Mouse (Mus musculus) embryonic facial prominence, embryonic 15.5 days (tissue): ENCODE measurements around the gene Supt5. TPM values are rescaled to one million over a fixed set of nuclear protein-coding genes. Genes with fewer than 3 reads are reported as not detected.
A peak's percentile ranks its signal among the peaks of the same experiment; 100 is the strongest.

Source experiments
- ATAC-seq: fragments of 200-750 bp; cut with Nextera tagmentation; 2 replicates; pipeline ENCODE4 v1.8.0; 2017; ENCODE audit warnings: low read depth, moderate TSS enrichment; ENCODE audit not compliant: insufficient number of reproducible peaks, low FRiP score, low TSS enrichment
- H3K27ac ChIP-seq: fragments of 300-500 bp; sonication (generic); replicated peaks from 2 replicates; pipeline ENCODE4 v1.5.1; 2015; ENCODE audit warnings: mild to moderate bottlenecking, inconsistent platforms
- H3K27me3 ChIP-seq: fragments of 300-500 bp; sonication (generic); 2 replicates; pipeline ENCODE4 v1.6.1; 2015; ENCODE audit warnings: inconsistent platforms
- H3K36me3 ChIP-seq: fragments of 300-500 bp; sonication (generic); 2 replicates; pipeline ENCODE4 v1.6.1; 2015; ENCODE audit warnings: mild to moderate bottlenecking, inconsistent platforms
- H3K4me1 ChIP-seq: fragments of 300-500 bp; sonication (generic); 2 replicates; pipeline ENCODE4 v1.6.1; 2015; ENCODE audit warnings: inconsistent platforms
- H3K4me2 ChIP-seq: fragments of 300-500 bp; sonication (generic); replicated peaks from 2 replicates; pipeline ENCODE4 v1.6.1; 2015; ENCODE audit warnings: mild to moderate bottlenecking, inconsistent platforms
- H3K4me3 ChIP-seq: fragments of 300-500 bp; sonication (generic); replicated peaks from 2 replicates; pipeline ENCODE4 v1.5.1; 2015; ENCODE audit warnings: mild to moderate bottlenecking, inconsistent platforms
- H3K9ac ChIP-seq: fragments of 300-500 bp; sonication (generic); 2 replicates; pipeline ENCODE4 v1.6.1; 2015; ENCODE audit warnings: inconsistent platforms
- H3K9me3 ChIP-seq: fragments of 300-500 bp; sonication (generic); replicated peaks from 2 replicates; pipeline ENCODE4 v1.6.1; 2016; ENCODE audit warnings: inconsistent platforms
- WGBS: fragments of 180-500 bp; shearing (Covaris S2); methylation state at CpG from one replicate; pipeline ENCODE4 v1.1.7; 2015; 5-methylcytosine and 5-hydroxymethylcytosine counted together
- polyA plus RNA-seq: library from polyadenylated mRNA; unstranded; fragments of >200 nt; fragmentation: Nextera tagmentation; extraction: Ambion mirVana; gene quantifications from 2 replicates; pipeline ENCODE4 v1.2.1, GENCODE M21; 2015

Gene Supt5
- polyA plus RNA-seq, 1 experiment from 2014 or later: 98.8 TPM

DNA sequence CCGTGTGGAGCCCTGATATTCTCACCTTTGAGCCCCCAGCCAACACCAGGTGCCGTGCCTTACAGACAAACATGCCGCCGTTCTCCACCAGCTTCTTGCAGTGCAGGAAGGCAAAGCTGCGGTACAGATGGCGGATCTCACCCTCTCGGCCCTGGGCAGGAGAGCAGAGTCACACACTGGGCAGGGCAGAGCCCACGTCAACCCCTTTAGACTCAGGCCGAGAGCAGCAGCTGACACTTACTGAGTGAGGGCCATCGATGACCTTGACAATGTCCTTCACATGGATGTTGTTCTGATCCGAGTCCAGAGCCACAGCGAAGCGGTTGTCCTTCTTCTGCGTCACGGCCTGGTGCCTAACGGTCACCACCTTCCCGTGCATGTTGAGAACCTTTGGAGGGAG lies 19.8 kb downstream of the Supt5 start:
- no peak overlapping the region for H3K27ac ChIP-seq
- H3K9me3 ChIP-seq: no peaks in the 10 kb centered on the region
- 91% methylated on average over 17 of the region's 17 CpGs for WGBS
- H3K36me3 ChIP-seq: peaks cover 98% of the 10 kb centered on the region
- no peak overlapping the region for H3K9ac ChIP-seq
- H3K4me1 ChIP-seq: no peaks in the 10 kb centered on the region
- no peak for ATAC-seq
- H3K27me3 ChIP-seq: no peaks in the 10 kb centered on the region
- H3K4me3 ChIP-seq: no peak overlapping the region
- H3K4me2 ChIP-seq: no peak overlapping the region

DNA sequence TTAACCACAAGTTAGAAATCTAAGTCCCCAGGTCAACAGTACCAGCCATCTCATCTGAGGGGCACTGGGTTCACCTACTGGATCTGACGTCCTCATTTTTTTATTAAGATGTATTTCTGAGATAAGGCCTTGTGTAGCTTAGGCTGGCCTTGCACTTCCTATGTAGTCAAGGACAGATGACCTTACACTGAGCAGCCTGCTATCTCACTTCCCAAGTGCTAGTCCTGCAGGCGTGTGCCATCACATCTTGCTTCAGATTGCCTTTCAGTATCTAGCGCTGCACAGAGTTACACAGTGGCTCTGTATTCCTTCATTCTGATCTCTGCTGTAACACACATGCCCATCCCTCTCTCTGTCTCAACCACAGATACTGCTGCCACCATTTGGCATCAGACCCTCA lies 20.5 kb downstream of the Supt5 start:
- Histone ChIP-seq H3K9me3 (no peaks in the 10 kb centered on the region), H3K4me2 (no peak overlapping the region), H3K9ac (no peak overlapping the region), H3K4me1 (no peaks in the 10 kb centered on the region), H3K27ac (no peak overlapping the region), H3K4me3 (no peak overlapping the region), H3K27me3 (no peaks in the 10 kb centered on the region), H3K36me3 (peaks cover 92% of the 10 kb centered on the region)
- ATAC-seq: no peak
- WGBS: 84% methylated on average over 3 of the region's 3 CpGs

DNA sequence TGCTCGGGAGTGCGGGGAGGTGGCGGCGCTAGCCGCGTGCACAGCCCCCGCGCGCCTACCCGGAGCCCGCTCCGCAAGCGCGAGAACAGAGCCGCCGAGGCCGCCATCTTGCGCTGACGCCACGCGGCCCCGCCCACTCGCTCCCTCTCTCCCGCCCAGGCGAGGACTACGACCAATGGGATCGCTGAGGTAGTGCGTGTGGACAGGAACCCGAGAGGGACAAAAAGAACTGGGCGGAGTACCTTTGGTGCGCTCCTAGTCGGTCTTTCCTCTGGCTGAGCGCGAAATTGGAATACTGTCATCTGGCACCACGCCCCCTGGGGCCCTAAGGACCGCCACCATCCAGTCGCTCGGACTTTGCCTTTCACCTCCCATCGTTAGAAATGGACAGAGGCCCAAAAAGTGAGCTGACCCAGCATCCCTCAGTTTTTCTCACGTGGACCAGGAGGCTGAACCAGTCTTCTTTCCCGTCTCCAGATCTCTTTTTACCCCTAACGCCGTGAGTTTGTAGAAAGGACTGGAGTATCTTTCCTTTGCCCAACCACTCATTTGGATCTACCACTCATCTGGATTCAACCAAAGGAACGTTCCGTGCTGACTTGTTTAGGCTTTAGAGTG lies 26.5 kb downstream of the Supt5 start, which contains the start of gene Timm50:
Gene Timm50 (minus strand): TSS at position 147 of the 618 bp plus-strand sequence.
- Histone ChIP-seq H3K9me3 (no peaks in the 10 kb centered on the region), H3K4me3 (peak within 1 kb of the TSS; percentile 99), H3K4me2 (peak within 1 kb of the TSS; percentile 74), H3K9ac (peak within 1 kb of the TSS; percentile 90), H3K27me3 (no peaks in the 10 kb centered on the region), H3K27ac (peak within 1 kb of the TSS; percentile 70; the same call in 1 of the 2 replicates), H3K36me3 (peaks cover 65% of the 10 kb centered on the region), H3K4me1 (peaks cover 19% of the 10 kb centered on the region)
- under 1% methylated on average over 45 of the region's 45 CpGs for WGBS
- ATAC-seq: peak; percentile 94

DNA sequence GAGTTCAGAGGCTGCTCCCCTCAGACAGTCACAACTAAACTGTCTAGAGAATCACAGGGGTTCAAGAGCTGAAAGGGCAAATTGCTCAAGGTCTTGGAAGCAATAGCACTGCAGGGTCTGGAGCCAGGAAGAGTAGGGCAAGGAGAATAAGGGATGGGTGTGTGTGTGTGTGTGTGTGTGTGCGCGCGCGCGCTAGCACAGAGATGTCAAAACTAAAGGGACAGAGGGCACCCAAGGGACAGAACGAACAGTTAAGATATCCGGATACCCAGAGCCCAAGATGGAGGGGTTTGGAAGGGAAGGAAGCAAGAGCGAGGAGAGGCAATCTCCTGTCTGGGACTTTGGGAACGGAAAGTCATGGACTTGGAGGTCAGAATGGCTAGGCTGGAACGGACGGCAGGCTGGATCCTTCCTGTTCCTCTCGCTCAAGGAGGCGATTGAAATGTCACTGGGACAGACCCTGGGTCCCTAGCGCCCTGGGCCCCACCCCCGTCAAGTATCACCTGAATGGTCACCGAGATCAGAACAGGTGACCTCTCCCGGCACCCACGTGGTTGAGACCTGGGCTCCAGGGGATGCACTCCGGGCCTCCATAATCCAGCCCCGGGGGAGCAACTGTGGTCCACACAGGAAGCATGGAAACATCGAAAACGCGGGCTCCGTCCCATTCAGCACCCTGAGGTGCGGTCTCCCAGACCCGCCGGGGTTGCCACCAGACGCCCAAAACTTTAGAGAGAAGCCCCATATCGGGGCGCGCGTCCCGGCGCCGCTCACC lies 27.2 kb downstream of the Supt5 start:
- WGBS: 4% methylated on average over 35 of the region's 35 CpGs
- Histone ChIP-seq H3K4me3 (peak overlapping the region; percentile 99), H3K4me1 (peaks cover 19% of the 10 kb centered on the region), H3K27ac (peak overlapping the region; percentile 70; the same call in 1 of the 2 replicates), H3K9me3 (no peaks in the 10 kb centered on the region), H3K4me2 (peak overlapping the region; percentile 74), H3K27me3 (no peaks in the 10 kb centered on the region), H3K9ac (peak overlapping the region; percentile 90), H3K36me3 (peaks cover 65% of the 10 kb centered on the region)
- ATAC-seq: peak; percentile 45

DNA sequence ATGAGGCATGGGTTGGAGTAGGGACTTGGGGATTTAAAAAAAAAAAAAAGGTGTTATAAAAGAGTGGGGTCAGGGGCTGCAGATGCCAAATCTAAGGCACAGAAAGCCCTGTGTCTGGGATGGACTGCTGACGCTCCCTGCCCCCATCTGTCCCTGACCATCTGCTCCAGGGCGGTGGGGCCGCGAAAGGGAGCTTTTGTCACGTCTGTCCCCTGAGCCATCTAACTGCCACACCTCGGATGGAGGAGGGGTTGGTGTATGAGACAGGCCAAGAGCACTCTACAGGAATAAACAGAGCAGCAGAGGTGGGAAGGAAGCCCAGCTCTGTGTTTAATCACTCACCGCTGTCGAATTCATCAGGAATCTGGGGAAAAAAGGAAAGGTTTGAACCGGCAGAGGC lies 28.8 kb downstream of the Supt5 start:
- Histone ChIP-seq H3K4me1 (peaks cover 19% of the 10 kb centered on the region), H3K9me3 (no peaks in the 10 kb centered on the region), H3K9ac (no peak overlapping the region), H3K27me3 (no peaks in the 10 kb centered on the region), H3K36me3 (peaks cover 65% of the 10 kb centered on the region), H3K4me2 (no peak overlapping the region), H3K4me3 (no peak overlapping the region), H3K27ac (no peak overlapping the region)
- no peak for ATAC-seq
- WGBS: 60% methylated on average over 9 of the region's 9 CpGs

DNA sequence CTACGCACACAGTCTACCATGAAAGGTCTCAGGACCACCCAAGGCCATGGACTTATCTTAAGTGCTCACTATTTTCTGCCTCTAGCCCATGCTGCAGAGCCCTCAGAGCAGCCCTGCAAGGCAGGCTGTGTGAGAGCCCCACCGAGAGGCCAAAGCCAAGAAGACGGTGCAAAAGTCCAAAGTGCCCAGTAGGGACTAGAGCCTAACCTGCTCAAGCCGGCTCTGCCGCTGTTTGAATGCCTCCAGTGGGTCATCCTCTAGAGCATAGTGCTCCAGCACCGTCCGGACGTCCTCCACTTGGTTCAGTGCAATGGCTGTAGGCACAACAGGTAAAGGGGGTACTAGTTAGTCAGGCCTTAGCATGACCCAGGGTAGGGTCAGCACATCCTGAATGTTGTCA lies 32.3 kb downstream of the Supt5 start:
- 90% methylated on average over 8 of the region's 8 CpGs for WGBS
- Histone ChIP-seq H3K4me2 (no peak overlapping the region), H3K27me3 (peaks cover 27% of the 10 kb centered on the region), H3K4me1 (peaks cover 24% of the 10 kb centered on the region), H3K4me3 (no peak overlapping the region), H3K27ac (no peak overlapping the region), H3K36me3 (peaks cover 58% of the 10 kb centered on the region), H3K9me3 (no peaks in the 10 kb centered on the region), H3K9ac (no peak overlapping the region)
- ATAC-seq: no peak

DNA sequence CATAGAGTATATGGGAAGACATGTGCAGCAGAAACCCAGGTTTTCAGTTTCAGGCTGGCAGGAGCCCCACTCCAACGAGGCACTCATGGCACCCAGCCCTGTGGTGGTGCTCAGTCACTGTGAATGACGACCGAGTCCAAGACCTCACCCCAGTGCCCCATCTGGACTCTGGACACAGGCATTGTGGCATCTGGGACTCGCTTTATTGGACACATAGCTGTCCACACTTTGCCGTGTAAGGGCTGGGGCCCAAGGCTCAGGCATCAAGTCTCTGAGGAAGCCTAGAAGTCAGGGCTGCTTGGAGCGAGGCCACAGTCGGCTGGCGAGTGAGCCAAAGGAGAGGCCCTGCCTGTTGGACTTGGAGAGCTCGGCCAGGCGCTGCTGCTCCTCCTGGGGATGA lies 32.9 kb downstream of the Supt5 start:
- Histone ChIP-seq H3K4me1 (peaks cover 20% of the 10 kb centered on the region), H3K9ac (no peak overlapping the region), H3K27me3 (peaks cover 31% of the 10 kb centered on the region), H3K4me3 (no peak overlapping the region), H3K4me2 (no peak overlapping the region), H3K27ac (no peak overlapping the region), H3K36me3 (peaks cover 58% of the 10 kb centered on the region), H3K9me3 (no peaks in the 10 kb centered on the region)
- 88% methylated on average over 10 of the region's 10 CpGs for WGBS
- ATAC-seq: no peak

DNA sequence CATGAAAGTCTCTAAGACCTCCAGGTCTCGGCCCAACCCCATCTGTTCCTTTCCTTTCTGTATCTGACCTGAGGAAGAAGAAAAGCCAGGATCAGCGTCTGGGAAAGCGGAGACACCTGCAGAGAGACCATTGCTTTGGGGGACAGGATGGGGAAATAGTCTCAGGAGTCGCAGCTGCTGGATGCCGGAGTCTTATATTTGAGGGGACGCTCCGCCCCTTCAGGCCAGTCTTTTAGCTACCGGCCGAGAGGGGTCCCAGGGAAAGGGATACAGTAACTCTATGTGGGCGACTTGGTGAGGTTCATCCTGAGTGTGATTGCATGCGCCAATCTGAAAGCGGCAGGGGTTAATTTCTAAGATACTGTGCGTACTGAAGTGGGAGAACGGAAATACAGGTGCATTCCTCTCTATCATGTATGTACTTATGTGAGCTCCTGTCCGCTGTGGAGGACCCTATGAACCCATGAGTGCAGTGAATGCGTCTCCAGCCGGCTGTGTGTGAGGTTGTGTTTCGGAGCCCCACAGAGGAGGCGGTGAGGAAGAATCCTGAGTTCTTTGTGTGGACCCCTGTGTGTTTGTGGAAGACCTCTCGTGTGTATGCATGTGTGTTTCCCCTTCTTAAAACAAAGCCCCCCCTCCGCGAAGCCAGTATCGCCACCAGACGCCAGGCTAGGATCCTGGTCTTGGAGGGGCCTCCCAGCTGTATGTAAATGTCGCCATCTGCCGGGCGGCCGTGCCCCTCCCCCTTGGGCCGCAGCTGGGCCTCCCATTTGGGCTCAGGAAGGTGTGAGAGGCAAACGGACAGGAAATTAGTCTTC lies 36.7 kb downstream of the Supt5 start, which contains the start of gene Dll3:
Gene Dll3 (minus strand): TSS at position 623 of the 818 bp plus-strand sequence.
- H3K27ac ChIP-seq: no peak within 1 kb of the TSS
- peaks cover 22% of the 10 kb centered on the region for H3K36me3 ChIP-seq
- H3K4me3 ChIP-seq: peak within 1 kb of the TSS; percentile 27
- no peak for ATAC-seq
- no peaks in the 10 kb centered on the region for H3K9me3 ChIP-seq
- peak within 1 kb of the TSS; percentile 44 for H3K4me2 ChIP-seq
- peaks cover 20% of the 10 kb centered on the region for H3K4me1 ChIP-seq
- H3K9ac ChIP-seq: no peak within 1 kb of the TSS
- WGBS: 1% methylated on average over 30 of the region's 30 CpGs
- H3K27me3 ChIP-seq: peaks cover 70% of the 10 kb centered on the region

DNA sequence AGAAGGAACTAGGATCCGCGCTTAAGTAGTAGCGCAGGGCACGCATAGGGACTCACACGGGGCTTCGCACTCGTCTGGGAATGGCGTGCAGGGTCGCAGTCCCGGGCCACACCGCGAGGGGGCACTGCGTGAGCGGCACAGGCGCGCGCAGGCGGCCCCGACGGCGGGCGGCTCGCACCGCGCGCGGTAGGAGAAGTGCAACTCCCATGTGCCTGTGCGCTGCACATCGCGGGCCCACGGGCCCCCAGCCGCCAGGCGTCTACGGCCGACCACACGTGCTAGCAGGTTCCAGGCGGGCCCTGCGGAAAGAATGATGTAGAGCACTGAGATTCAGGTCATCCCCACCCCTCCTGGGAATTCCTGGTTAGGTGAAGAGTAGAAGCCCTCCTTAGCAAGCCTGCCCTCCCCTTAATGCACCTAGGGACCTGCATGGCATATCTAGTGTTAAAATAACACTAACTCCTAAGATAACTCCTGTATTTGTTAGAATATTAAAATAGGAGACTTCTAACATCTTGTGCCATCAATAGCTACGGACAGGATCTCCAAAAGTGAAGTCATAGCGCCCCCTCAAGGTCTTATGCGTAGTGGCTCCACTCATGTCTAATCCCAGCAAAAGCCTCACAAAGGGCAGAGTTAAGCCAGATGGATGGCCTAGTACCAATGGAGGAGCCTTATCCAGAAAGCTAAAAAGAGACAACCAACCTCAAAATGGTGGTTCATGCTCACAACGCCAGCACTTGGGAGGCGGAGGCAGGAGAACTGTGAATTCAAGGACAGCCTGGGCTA lies 39.5 kb downstream of the Supt5 start:
- Histone ChIP-seq H3K4me1 (peaks cover 25% of the 10 kb centered on the region), H3K4me2 (peak overlapping the region; percentile 34), H3K9me3 (no peaks in the 10 kb centered on the region), H3K27me3 (peaks cover 93% of the 10 kb centered on the region), H3K27ac (no peak overlapping the region), H3K36me3 (no peaks in the 10 kb centered on the region), H3K9ac (no peak overlapping the region), H3K4me3 (peak overlapping the region; percentile 15; the same call in 1 of the 2 replicates)
- ATAC-seq: 0 out of 2 replicates have a peak, but pooled peaks have one; percentile 25
- 7% methylated on average over 43 of the region's 43 CpGs for WGBS

DNA sequence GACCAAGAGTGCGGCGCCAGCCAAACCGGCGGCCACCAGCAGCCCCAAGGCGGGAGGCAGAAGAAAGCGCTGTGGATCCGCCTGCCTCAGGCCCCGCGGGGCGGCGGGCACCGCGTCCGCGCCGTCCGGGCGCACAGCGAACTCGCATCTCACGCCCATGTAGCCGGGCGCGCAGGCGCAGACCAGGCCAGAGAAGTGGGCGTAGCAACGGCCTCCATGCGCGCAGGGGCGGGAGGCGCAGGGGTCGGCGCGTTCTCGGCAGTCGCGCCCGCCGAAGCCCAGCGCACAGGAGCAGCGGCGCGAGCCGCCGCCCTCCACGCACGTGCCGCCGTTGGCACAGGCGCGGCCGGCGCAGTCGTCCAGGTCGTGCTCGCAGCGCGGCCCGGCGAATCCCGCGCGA lies 44.1 kb downstream of the Supt5 start:
- WGBS: 3% methylated on average over 63 of the region's 63 CpGs
- Histone ChIP-seq H3K4me1 (peaks cover 23% of the 10 kb centered on the region), H3K4me2 (peak overlapping the region; percentile 81), H3K9ac (peak overlapping the region; percentile 10; the same call in 1 of the 2 replicates), H3K27ac (no peak overlapping the region), H3K9me3 (no peaks in the 10 kb centered on the region), H3K36me3 (no peaks in the 10 kb centered on the region), H3K4me3 (peak overlapping the region; percentile 50), H3K27me3 (peaks cover 95% of the 10 kb centered on the region)
- peak; percentile 53; the same call in 1 of the 2 replicates for ATAC-seq
